Mouse (Mus musculus): ENCODE data around the gene Fam126a.

DNA sequence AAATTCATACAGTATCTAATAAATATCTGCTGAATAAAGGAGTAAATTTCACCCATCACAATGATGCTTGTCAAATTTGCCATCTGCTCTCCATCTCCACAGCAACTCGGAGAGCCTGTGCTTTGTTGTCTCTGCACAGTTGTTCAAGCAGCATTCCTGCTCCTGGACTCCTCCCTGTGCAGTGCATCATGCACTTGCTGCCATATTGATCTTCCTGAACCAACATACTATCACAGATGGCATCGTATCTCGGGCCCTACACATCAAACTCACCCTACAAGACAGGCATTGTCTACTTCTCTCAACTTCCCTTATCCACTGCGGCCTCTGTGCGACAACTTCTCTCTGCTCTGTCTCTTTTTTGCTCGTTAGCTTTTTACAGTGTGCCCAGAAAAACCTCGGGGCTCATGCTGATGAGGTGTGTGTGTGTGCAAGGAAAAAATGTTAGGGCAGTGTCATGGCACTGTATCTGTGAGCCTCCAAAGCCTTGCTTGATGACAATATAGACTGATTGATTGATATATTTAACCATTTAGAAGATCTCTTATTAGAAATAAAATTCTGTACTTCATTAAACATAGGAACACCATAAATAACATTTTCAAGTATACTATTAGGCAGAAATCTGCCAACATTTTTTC lies 11.7 kb downstream of the Fam126a start:
- TF ChIP-seq POLR2A (IDR thresholded peaks at IDR 0.05; ENCODE audit: insufficient read length, low read depth) (no peak), E2F4 (IDR thresholded peaks at IDR 0.05; ENCODE audit: insufficient read depth) (no peak), CEBPB (IDR thresholded peaks at IDR 0.05; ENCODE audit: insufficient read depth, poor library complexity, severe bottlenecking) (no peak), MYOD1 (IDR thresholded peaks at IDR 0.05; ENCODE audit: control insufficient read depth in 1 of 3, insufficient read length in 2 of 3, low read depth in 2 of 3) (no peak), USF1 (IDR thresholded peaks at IDR 0.05; ENCODE audit: low read depth) (no peak), MYOG (IDR thresholded peaks at IDR 0.05; ENCODE audit: control insufficient read depth in 1 of 3, insufficient read depth in 1 of 3, insufficient read length in 2 of 3, low read depth in 2 of 3) (no peak), POLR2AphosphoS2 (IDR thresholded peaks at IDR 0.05; ENCODE audit: insufficient read length, low read depth) (no peak), SRF (IDR thresholded peaks at IDR 0.05; ENCODE audit: control insufficient read depth, insufficient read length, low read depth) (no peak), MAX (IDR thresholded peaks at IDR 0.05; ENCODE audit: low read depth) (no peak), TCF12 (IDR thresholded peaks at IDR 0.05; ENCODE audit: insufficient read depth, poor library complexity, severe bottlenecking) (no peak), TCF3 (IDR thresholded peaks at IDR 0.05; ENCODE audit: insufficient read length, low read depth) (no peak)

All from myocyte (in vitro differentiated cells).